Mouse (Mus musculus) lung, adult 18-20 months (tissue): Measurements from ENCODE around the gene 6030468B19Rik.
"Not testable (repeated sequence)": the region's sequence is repeated elsewhere in the genome, so short reads cannot be mapped to it uniquely, and the experiment has no call there.

Experiments
- DNase-seq, 2 experiments: peaks; one replicate each; pipeline ENCODE4 v3.0.0; 2022; ENCODE audit warnings: mixed read lengths in 2 of 2

The 6030468B19Rik gene

GRCm38 (mm10) chr11:117829671-117830215, 32.3 kb downstream of the 6030468B19Rik start:
- DNase-seq = peak in 1 of 2 experiments; percentile 32

- DNase-seq = peak in 1 of 2 experiments; percentile 35
Measured at GRCm38 (mm10) chr11:117830401-117830800, 32.9 kb downstream of the 6030468B19Rik start.

GRCm38 (mm10) chr11:117832086-117832969, 34.9 kb downstream of the 6030468B19Rik start:
- peak; percentile 81 to 85 for DNase-seq

GRCm38 (mm10) chr11:117833509-117833908, 36.0 kb downstream of the 6030468B19Rik start:
- DNase-seq = not testable (repeated sequence)

GRCm38 (mm10) chr11:117834086-117834485, 36.6 kb downstream of the 6030468B19Rik start:
- no peak for DNase-seq

- peak; percentile 58 to 67 for DNase-seq
Measured at GRCm38 (mm10) chr11:117836306-117836705, 38.8 kb downstream of the 6030468B19Rik start.

- no peak for DNase-seq
Measured at GRCm38 (mm10) chr11:117838572-117838971, 41.1 kb downstream of the 6030468B19Rik start.

- DNase-seq = no peak
Measured at GRCm38 (mm10) chr11:117839021-117839420, 41.6 kb downstream of the 6030468B19Rik start.

GRCm38 (mm10) chr11:117840910-117841309, 43.5 kb downstream of the 6030468B19Rik start:
- no peak for DNase-seq

- DNase-seq = no peak
Measured at GRCm38 (mm10) chr11:117843434-117843833, 46.0 kb downstream of the 6030468B19Rik start.

GRCm38 (mm10) chr11:117844997-117845396, 47.5 kb downstream of the 6030468B19Rik start:
- peak in 1 of 2 experiments; percentile 42 for DNase-seq

- DNase-seq = no peak
Measured at GRCm38 (mm10) chr11:117845651-117846050, 48.2 kb downstream of the 6030468B19Rik start.

GRCm38 (mm10) chr11:117846640-117847039, 49.2 kb downstream of the 6030468B19Rik start:
- no peak for DNase-seq

GRCm38 (mm10) chr11:117847593-117848215, 50.2 kb downstream of the 6030468B19Rik start:
- no peak for DNase-seq

- DNase-seq = peak; percentile 44 to 45
Measured at GRCm38 (mm10) chr11:117848271-117848984, 51.0 kb downstream of the 6030468B19Rik start.

GRCm38 (mm10) chr11:117848985-117849671, 51.7 kb downstream of the 6030468B19Rik start, which contains the start of gene Birc5:
TSS of gene Birc5 (plus strand) at chr11:117849251.
- DNase-seq = peak; percentile 95 to 96

- DNase-seq = no peak
Measured at GRCm38 (mm10) chr11:117852875-117853274, 55.4 kb downstream of the 6030468B19Rik start.

GRCm38 (mm10) chr11:117854241-117854640, 56.8 kb downstream of the 6030468B19Rik start:
- DNase-seq = no peak

GRCm38 (mm10) chr11:117855360-117855759, 57.9 kb downstream of the 6030468B19Rik start:
- no peak for DNase-seq

- no peak for DNase-seq
Measured at GRCm38 (mm10) chr11:117855975-117856374, 58.5 kb downstream of the 6030468B19Rik start.
